In the genomic region with DNA sequence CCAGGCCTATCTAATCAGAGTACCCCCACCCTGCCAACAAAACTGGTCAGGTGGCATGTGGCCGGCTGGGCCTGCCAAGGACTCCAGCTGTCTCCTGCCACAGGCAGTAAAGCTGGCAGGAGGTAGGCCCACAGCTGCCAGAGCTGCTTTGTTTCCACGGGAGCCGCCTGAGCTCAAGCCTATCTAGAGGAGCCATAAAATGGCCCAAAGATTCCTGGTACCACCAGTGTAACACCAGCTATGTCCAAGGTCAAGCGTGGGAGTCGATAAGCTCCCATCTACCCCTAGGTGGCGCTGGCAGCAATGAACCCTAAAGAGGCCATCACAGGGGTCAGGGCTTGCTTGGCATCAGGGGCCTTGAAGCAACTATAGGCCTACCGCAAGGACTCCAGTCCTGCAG, we compare ENCODE assay signal across 8 mouse cellular contexts. TPM values are rescaled to one million over a fixed set of nuclear protein-coding genes. Genes with fewer than 3 reads are reported as not detected.
A peak's percentile ranks its signal among the peaks of the same experiment; 100 is the strongest.
DNase-seq lines count a peak whose midpoint lies in the region; ATAC-seq and TF ChIP-seq lines count a peak whose summit lies in the region.

No protein-coding gene starts in this region.

- WGBS in heart, embryonic 13.5 days = 59% methylated on average over 7 of the region's 7 CpGs
- 62% methylated on average over 7 of the region's 7 CpGs for WGBS in limb, embryonic 12.5 days

- no peaks in the 10 kb centered on the region for H3K36me3 ChIP-seq in testis, adult 2 months (ENCODE audit: control insufficient read depth, insufficient read depth, low read length)
- H3K36me3 ChIP-seq in heart, embryonic 13.5 days = peaks cover 22% of the 10 kb centered on the region
- H3K36me3 ChIP-seq in limb, embryonic 12.5 days = no peaks in the 10 kb centered on the region

- peak; percentile 55; the same call in 1 of the 2 replicates for TF ChIP-seq CTCF in testis, adult 2 months (IDR thresholded peaks at IDR 0.05; ENCODE audit: control insufficient read depth, insufficient read depth, insufficient replicate concordance, low read depth, low read length)
- peak; percentile 45; the same call in 1 of the 2 replicates for TF ChIP-seq CTCF in brain, embryonic 14.5 days (IDR thresholded peaks at IDR 0.05; ENCODE audit: borderline replicate concordance, extremely low read depth, insufficient read depth, insufficient read length)

- DNase-seq in testis, postnatal 10 days (ENCODE audit: low spot score) = no peak
- peak; percentile 53 for DNase-seq in brain, embryonic 14.5 days (ENCODE audit: low read depth)
- peak; percentile 69 for DNase-seq in retina, postnatal 1 day
- no peak for DNase-seq in urinary bladder, postnatal 36 days (ENCODE audit: low spot score in 2 of 2)
- no peak for DNase-seq in left cerebral cortex, adult 18-20 months (ENCODE audit: low spot score in 2 of 2)

- no peak overlapping the region for H3K4me3 ChIP-seq in testis, adult 2 months (ENCODE audit: control insufficient read depth, low read depth, low read length)
- no peak overlapping the region for H3K4me3 ChIP-seq in heart, embryonic 13.5 days
- H3K4me3 ChIP-seq in limb, embryonic 12.5 days (replicated peaks) = no peak overlapping the region

- H3K4me1 ChIP-seq in testis, adult 2 months (ENCODE audit: control insufficient read depth, insufficient read depth, low read length) = no peaks in the 10 kb centered on the region
- H3K4me1 ChIP-seq in heart, embryonic 13.5 days = peaks cover 14% of the 10 kb centered on the region; the same call in 1 of the 2 replicates
- H3K4me1 ChIP-seq in limb, embryonic 12.5 days (replicated peaks) = no peaks in the 10 kb centered on the region

- ATAC-seq in heart, embryonic 13.5 days (ENCODE audit: extremely low read depth, insufficient number of reproducible peaks, low FRiP score, low TSS enrichment) = no peak
- ATAC-seq in limb, embryonic 12.5 days (ENCODE audit: insufficient number of reproducible peaks, insufficient read depth, low FRiP score, low TSS enrichment, low read depth) = 0 out of 2 replicates have a peak, but pooled peaks have one; percentile 35

- H3K27me3 ChIP-seq in testis, adult 2 months (ENCODE audit: control insufficient read depth, insufficient read depth, low read length) = no peaks in the 10 kb centered on the region
- no peaks in the 10 kb centered on the region for H3K27me3 ChIP-seq in heart, embryonic 13.5 days (replicated peaks)
- H3K27me3 ChIP-seq in limb, embryonic 12.5 days = no peaks in the 10 kb centered on the region

- no peak overlapping the region for H3K4me2 ChIP-seq in heart, embryonic 13.5 days
- no peak overlapping the region for H3K4me2 ChIP-seq in limb, embryonic 12.5 days

- peaks cover 3% of the 10 kb centered on the region for H3K9me3 ChIP-seq in heart, embryonic 13.5 days
- H3K9me3 ChIP-seq in limb, embryonic 12.5 days = peaks cover 3% of the 10 kb centered on the region; the same call in 1 of the 2 replicates

- H3K9ac ChIP-seq in heart, embryonic 13.5 days = 0 out of 2 replicates have a peak overlapping the region, but pooled peaks have one; percentile 14
- no peak overlapping the region for H3K9ac ChIP-seq in limb, embryonic 12.5 days (replicated peaks)

- TF ChIP-seq POLR2A in testis, adult 2 months (IDR thresholded peaks at IDR 0.05; ENCODE audit: control insufficient read depth, low read depth, low read length) = no peak
- no peak for TF ChIP-seq POLR2A in brain, embryonic 14.5 days (IDR thresholded peaks at IDR 0.05; ENCODE audit: borderline replicate concordance, extremely low read depth, insufficient read depth, insufficient read length, poor library complexity, severe bottlenecking)

- no peak overlapping the region for H3K27ac ChIP-seq in testis, adult 2 months (ENCODE audit: control insufficient read depth, insufficient read depth, low read depth, low read length)
- H3K27ac ChIP-seq in heart, embryonic 13.5 days (replicated peaks) = peak overlapping the region; percentile 37; the same call in 1 of the 2 replicates
- H3K27ac ChIP-seq in limb, embryonic 12.5 days = no peak overlapping the region

RNA-seq across cellular contexts. Expression of a gene that starts 17.8 kb away (rescaled TPM):
- 7.5 and 8.3 TPM in 2 replicates for polyA plus RNA-seq in testis, adult 2 months (2012; rRNA removed)
- 7.7 and 9.5 TPM in 2 replicates for polyA plus RNA-seq in brain, embryonic 14.5 days (2012; rRNA removed)
- 21.6 and 22.5 TPM in 2 replicates for polyA plus RNA-seq in heart, embryonic 13.5 days (2015; fragmentation: Nextera tagmentation; extraction: Ambion mirVana)
- 20.9 and 22.3 TPM in 2 replicates for polyA plus RNA-seq in limb, embryonic 12.5 days (2016; fragmentation: Nextera tagmentation; extraction: Ambion mirVana)
- 10 to 100 TPM in 1 of 2 experiments, 1 to 10 TPM in 1; 8.2 to 11.2 TPM for total RNA-seq in left cerebral cortex, adult 18-20 months (2021)

RNA-seq across cellular contexts. Expression of a gene that starts 36.6 kb away (rescaled TPM):
- 107 and 114 TPM in 2 replicates for polyA plus RNA-seq in testis, adult 2 months (2012; rRNA removed)
- 124 and 148 TPM in 2 replicates for polyA plus RNA-seq in brain, embryonic 14.5 days (2012; rRNA removed)
- polyA plus RNA-seq in heart, embryonic 13.5 days (2015; fragmentation: Nextera tagmentation; extraction: Ambion mirVana) = 150 and 155 TPM in 2 replicates
- 207 and 212 TPM in 2 replicates for polyA plus RNA-seq in limb, embryonic 12.5 days (2016; fragmentation: Nextera tagmentation; extraction: Ambion mirVana)
- 100 to 1,000 TPM; 106 to 111 TPM for total RNA-seq in left cerebral cortex, adult 18-20 months (2021)

RNA-seq across cellular contexts. Expression of a gene that starts 49.3 kb away (rescaled TPM):
- polyA plus RNA-seq in testis, adult 2 months (2012; rRNA removed) = 703 and 848 TPM in 2 replicates
- 2,108 and 3,314 TPM in 2 replicates for polyA plus RNA-seq in brain, embryonic 14.5 days (2012; rRNA removed)
- polyA plus RNA-seq in heart, embryonic 13.5 days (2015; fragmentation: Nextera tagmentation; extraction: Ambion mirVana) = 332 and 351 TPM in 2 replicates
- polyA plus RNA-seq in limb, embryonic 12.5 days (2016; fragmentation: Nextera tagmentation; extraction: Ambion mirVana) = 608 and 631 TPM in 2 replicates
- 100 to 1,000 TPM; 728 to 804 TPM for total RNA-seq in left cerebral cortex, adult 18-20 months (2021)

Comparison
In these comparisons a context has a peak if more than half of its experiments do, and no peak if none do; other contexts are left out.
1. DNase-seq: peak in brain, embryonic 14.5 days (single experiment) and retina, postnatal 1 day (single experiment); none in testis, postnatal 10 days (single experiment), urinary bladder, postnatal 36 days (0 of 2) and left cerebral cortex, adult 18-20 months (0 of 2).